Mouse (Mus musculus) kidney, postnatal 0 days (tissue): ENCODE results near the gene Map3k20. TPM values are rescaled to one million over a fixed set of nuclear protein-coding genes. Genes with fewer than 3 reads are reported as not detected.

Experiments
- ATAC-seq: fragments of 200-750 bp; cut with Nextera tagmentation; replicated peaks from 2 replicates; pipeline ENCODE4 v1.8.0; 2017; ENCODE audit warnings: low read depth, moderate number of reproducible peaks, moderate TSS enrichment, moderate library complexity; ENCODE audit not compliant: low FRiP score
- DNase-seq: peaks from one replicate; pipeline ENCODE4 v3.0.0-alpha.2; 2016; ENCODE audit warnings: low spot score
- H3K27ac ChIP-seq: fragments of 300-500 bp; sonication (generic); 2 replicates; pipeline ENCODE4 v1.5.1; 2014; ENCODE audit warnings: mild to moderate bottlenecking
- H3K27me3 ChIP-seq: fragments of 300-500 bp; sonication (generic); 2 replicates; pipeline ENCODE4 v1.6.1; 2014; ENCODE audit warnings: low read length, mixed read lengths; ENCODE audit not compliant: insufficient read depth
- H3K36me3 ChIP-seq: fragments of 300-500 bp; sonication (generic); 2 replicates; pipeline ENCODE4 v1.6.1; 2014; ENCODE audit warnings: low read length, mixed read lengths; ENCODE audit not compliant: insufficient read depth
- H3K4me1 ChIP-seq: fragments of 300-500 bp; sonication (generic); replicated peaks from 2 replicates; pipeline ENCODE4 v1.6.1; 2014; ENCODE audit warnings: antibody characterized with exemption, low read length, mixed read lengths; ENCODE audit not compliant: insufficient read depth
- H3K4me2 ChIP-seq: fragments of 300-500 bp; sonication (generic); 2 replicates; pipeline ENCODE4 v1.6.1; 2014; ENCODE audit warnings: mild to moderate bottlenecking, low read length, moderate library complexity, mixed read lengths
- H3K4me3 ChIP-seq: fragments of 300-500 bp; sonication (generic); replicated peaks from 2 replicates; pipeline ENCODE4 v1.5.1; 2014; ENCODE audit warnings: low read depth, low read length
- H3K9ac ChIP-seq: fragments of 300-500 bp; sonication (generic); 2 replicates; pipeline ENCODE4 v1.6.1; 2014; ENCODE audit warnings: low read depth, low read length
- H3K9me3 ChIP-seq: fragments of 300-500 bp; sonication (generic); replicated peaks from 2 replicates; pipeline ENCODE4 v1.6.1; 2016; ENCODE audit warnings: low read length, inconsistent platforms, mixed read lengths
- CTCF ChIP-seq: IDR thresholded peaks from 2 replicates; pipeline ENCODE4 v1.5.1; 2016; ENCODE audit warnings: antibody characterized with exemption, low read depth, mild to moderate bottlenecking, moderate library complexity
- WGBS: fragments of 180-500 bp; shearing (Covaris S2); extraction: QIAGEN DNeasy Blood & Tissue Kit; methylation state at CpG from one replicate; pipeline ENCODE4 v1.1.7; 2014; 5-methylcytosine and 5-hydroxymethylcytosine counted together
- polyA plus RNA-seq: library from polyadenylated mRNA; unstranded; fragments of >200 nt; fragmentation: Nextera tagmentation; extraction: Ambion mirVana; gene quantifications from 2 replicates; pipeline ENCODE4 v1.2.1, GENCODE M21; 2015

The Map3k20 gene
- polyA plus RNA-seq, 1 experiment from 2014 or later, result 10.1 TPM

DNA sequence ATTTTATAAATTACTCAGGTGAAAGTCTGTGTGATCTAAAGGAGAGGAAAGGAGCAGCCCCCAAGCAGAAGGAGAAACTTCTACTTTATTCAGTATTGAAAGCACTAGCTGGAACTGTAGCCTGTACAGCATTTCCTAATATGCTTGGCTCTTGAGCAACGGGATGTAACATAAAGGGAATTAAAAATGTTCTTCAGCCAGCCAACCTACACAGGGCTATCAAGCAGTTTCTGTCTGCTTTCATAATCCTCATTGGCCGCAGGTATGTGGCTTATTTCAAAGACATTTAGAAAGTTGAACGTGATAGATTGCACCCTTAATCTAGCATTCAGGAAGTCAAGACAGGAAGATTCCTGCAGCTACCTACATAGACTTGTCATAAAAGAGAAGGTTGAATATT, 47.8 kb downstream of the Map3k20 start:
- Histone ChIP-seq H3K27ac (no peak overlapping the region), H3K4me2 (no peak overlapping the region), H3K9ac (no peak overlapping the region), H3K27me3 (no peaks in the 10 kb centered on the region), H3K4me3 (no peak overlapping the region), H3K9me3 (no peaks in the 10 kb centered on the region), H3K36me3 (no peaks in the 10 kb centered on the region), H3K4me1 (no peaks in the 10 kb centered on the region)
- WGBS, result 79% methylated on average over 3 of the region's 3 CpGs
- DNase-seq (no peak), ATAC-seq (no peak)
- TF ChIP-seq CTCF, result no peak

DNA sequence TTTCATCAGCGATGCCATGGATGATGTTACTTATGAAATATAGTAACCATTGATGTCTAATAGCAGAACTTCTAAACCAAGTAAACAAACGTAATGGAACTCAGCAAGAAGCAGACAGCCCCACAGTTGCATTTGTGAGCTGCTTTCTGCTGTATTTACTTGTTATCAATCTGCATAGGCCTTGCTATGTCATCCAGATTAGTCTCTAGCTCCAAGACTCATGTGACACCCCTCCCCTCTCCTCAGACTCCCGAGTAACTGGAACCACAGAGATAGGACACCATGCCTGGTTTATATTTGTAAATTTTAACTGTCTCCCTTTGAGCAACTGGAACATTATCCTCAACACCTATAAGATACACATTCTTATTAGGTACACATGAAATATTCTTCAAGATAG, 51.4 kb downstream of the Map3k20 start:
- Histone ChIP-seq H3K27me3 (no peaks in the 10 kb centered on the region), H3K9ac (no peak overlapping the region), H3K36me3 (no peaks in the 10 kb centered on the region), H3K4me1 (no peaks in the 10 kb centered on the region), H3K4me2 (no peak overlapping the region), H3K9me3 (no peaks in the 10 kb centered on the region), H3K4me3 (no peak overlapping the region), H3K27ac (no peak overlapping the region)
- no peak for TF ChIP-seq CTCF
- WGBS, result 89% methylated on average over 3 of the region's 3 CpGs
- ATAC-seq, result no peak
- DNase-seq, result no peak

DNA sequence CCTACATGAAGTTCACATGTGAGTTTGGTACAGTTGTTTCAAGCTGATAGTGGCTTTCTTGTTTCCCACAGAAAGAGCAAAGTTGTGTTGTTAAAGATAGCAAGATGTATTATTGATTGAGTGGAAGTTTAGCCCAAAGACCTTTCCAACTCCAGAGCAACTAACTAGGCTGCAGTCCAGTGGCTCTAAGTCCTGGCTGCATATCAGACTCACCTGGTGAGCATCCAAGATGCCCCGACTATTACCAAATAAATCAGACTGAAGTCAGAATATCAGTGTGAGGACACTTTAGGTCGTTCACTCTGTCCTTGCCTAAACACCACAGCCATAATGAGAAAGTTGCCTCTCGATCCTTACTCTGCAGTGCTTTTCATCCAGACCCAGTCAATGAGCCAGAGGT, 59.8 kb downstream of the Map3k20 start:
- Histone ChIP-seq H3K27me3 (no peaks in the 10 kb centered on the region), H3K4me2 (no peak overlapping the region), H3K27ac (no peak overlapping the region), H3K4me3 (no peak overlapping the region), H3K4me1 (no peaks in the 10 kb centered on the region), H3K9me3 (no peaks in the 10 kb centered on the region), H3K36me3 (no peaks in the 10 kb centered on the region), H3K9ac (no peak overlapping the region)
- WGBS, result 87% methylated on average over 3 of the region's 3 CpGs
- TF ChIP-seq CTCF, result no peak
- ATAC-seq (no peak), DNase-seq (no peak)

DNA sequence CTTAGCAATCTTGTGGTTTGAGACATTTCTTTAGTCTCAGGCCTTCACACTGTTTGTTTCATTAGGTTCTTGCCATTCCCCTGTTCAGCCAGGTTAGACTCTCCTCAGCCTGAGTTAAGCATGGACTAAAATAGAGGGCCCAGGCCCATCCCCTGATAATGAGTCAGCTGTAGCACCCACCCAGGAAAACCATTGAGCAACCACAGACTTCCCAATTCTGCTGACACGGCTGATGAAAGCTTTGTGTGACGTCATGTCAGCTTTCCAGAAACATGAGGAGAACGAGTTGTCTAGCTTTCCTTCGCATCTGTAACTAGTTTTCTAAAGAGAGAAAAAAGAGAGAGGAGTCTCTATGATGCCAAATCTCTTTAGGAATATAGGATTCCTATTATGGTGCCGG, 65.9 kb downstream of the Map3k20 start:
- Histone ChIP-seq H3K9me3 (no peaks in the 10 kb centered on the region), H3K36me3 (no peaks in the 10 kb centered on the region), H3K4me1 (no peaks in the 10 kb centered on the region), H3K27me3 (no peaks in the 10 kb centered on the region), H3K4me3 (no peak overlapping the region), H3K4me2 (no peak overlapping the region), H3K9ac (no peak overlapping the region), H3K27ac (no peak overlapping the region)
- ATAC-seq, result no peak
- 87% methylated on average over 5 of the region's 5 CpGs for WGBS
- TF ChIP-seq CTCF, result no peak
- DNase-seq, result no peak

DNA sequence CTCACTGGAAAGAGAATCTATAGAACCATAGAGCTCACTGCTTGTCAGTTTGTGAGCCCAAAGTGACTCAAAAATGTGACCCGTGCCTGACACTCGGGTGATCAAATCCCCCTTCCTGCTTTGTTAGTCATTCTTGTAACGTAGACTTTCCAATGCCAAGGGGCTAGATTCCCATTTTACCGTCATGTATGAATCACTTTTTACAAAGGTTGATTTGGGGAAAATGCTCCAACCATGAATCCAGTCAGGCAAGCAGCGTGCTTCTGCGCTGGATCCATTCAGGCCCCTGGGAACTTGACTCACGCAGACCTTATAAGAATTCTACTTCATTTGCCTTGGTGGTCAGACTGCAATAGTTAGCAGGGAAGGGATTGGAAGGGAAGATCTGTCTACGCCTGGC, 66.3 kb downstream of the Map3k20 start:
- Histone ChIP-seq H3K9ac (no peak overlapping the region), H3K4me3 (no peak overlapping the region), H3K4me2 (no peak overlapping the region), H3K4me1 (no peaks in the 10 kb centered on the region), H3K9me3 (no peaks in the 10 kb centered on the region), H3K36me3 (no peaks in the 10 kb centered on the region), H3K27me3 (no peaks in the 10 kb centered on the region), H3K27ac (no peak overlapping the region)
- TF ChIP-seq CTCF, result no peak
- no peak for ATAC-seq
- 96% methylated on average over 8 of the region's 8 CpGs for WGBS
- no peak for DNase-seq

DNA sequence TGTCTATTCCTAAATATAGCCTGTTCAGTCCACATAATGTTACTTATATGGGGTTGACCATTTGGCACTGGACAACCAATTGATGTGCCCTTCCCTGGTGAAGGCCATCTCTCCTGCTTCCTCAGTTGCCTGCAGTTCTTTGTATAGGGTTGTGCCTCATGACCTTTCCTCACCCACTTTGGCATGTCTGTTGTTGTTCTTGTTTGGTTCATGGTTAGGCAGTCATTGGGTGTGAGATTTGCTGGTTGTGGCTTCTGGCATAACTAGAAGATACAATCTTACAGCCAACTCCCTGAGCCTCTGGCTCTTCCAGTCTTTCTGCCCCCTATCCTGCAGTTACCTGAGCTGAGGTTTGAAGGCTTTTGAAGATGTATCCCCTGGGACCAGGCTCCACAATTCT, 67.3 kb downstream of the Map3k20 start:
- Histone ChIP-seq H3K27ac (no peak overlapping the region), H3K27me3 (no peaks in the 10 kb centered on the region), H3K4me2 (no peak overlapping the region), H3K9ac (no peak overlapping the region), H3K9me3 (no peaks in the 10 kb centered on the region), H3K4me3 (no peak overlapping the region), H3K4me1 (no peaks in the 10 kb centered on the region), H3K36me3 (no peaks in the 10 kb centered on the region)
- TF ChIP-seq CTCF, result no peak
- ATAC-seq (no peak), DNase-seq (no peak)

DNA sequence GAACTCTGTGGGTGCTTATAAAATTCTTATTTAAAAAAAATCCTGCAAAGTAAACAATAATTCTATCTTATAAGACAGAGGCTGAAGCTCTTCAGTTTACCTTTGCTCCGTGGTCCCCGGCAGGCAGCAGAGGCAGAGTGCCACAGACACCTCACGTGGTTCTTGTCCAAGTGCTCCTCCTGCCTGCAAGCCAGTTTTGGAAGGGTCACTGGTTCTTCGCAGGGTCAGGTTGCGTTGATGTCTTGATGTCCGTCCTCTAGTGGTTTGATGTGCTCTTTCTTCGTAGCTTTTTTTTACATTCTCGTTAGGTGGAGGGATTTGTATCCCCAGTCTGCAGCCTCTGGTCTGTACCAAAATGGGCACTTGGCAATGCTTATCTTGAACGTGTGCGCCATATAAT, 71.0 kb downstream of the Map3k20 start:
- TF ChIP-seq CTCF, result no peak
- Histone ChIP-seq H3K4me1 (no peaks in the 10 kb centered on the region), H3K36me3 (no peaks in the 10 kb centered on the region), H3K9me3 (no peaks in the 10 kb centered on the region), H3K9ac (no peak overlapping the region), H3K27ac (no peak overlapping the region), H3K4me2 (no peak overlapping the region), H3K4me3 (no peak overlapping the region), H3K27me3 (no peaks in the 10 kb centered on the region)
- WGBS, result 76% methylated on average over 10 of the region's 10 CpGs
- no peak for ATAC-seq
- no peak for DNase-seq
